Mouse (Mus musculus) monocyte, adult 2 months (primary cell): ENCODE data around the gene Srrm2.
A peak's percentile ranks its signal among the peaks of the same experiment; 100 is the strongest.

Experiments
- DNase-seq, 2 experiments: peaks; one replicate each; pipeline ENCODE4 v3.0.0; 2022; ENCODE audit warnings: low spot score in 2 of 2, low read depth in 1 of 2

The Srrm2 gene

GRCm38 (mm10) chr17:23853292-23853691, 63.0 kb downstream of the Srrm2 start:
- peak in 1 of 2 experiments; percentile 44 for DNase-seq

- DNase-seq = no peak
These were observed 64.0 kb downstream of the Srrm2 start for GRCm38 (mm10) chr17:23854229-23854765.

GRCm38 (mm10) chr17:23857193-23857592, 66.9 kb downstream of the Srrm2 start:
- DNase-seq = no peak

GRCm38 (mm10) chr17:23857913-23858312, 67.6 kb downstream of the Srrm2 start:
- DNase-seq = no peak

GRCm38 (mm10) chr17:23862926-23863325, 72.6 kb downstream of the Srrm2 start:
- no peak for DNase-seq

- no peak for DNase-seq
These were observed 77.4 kb downstream of the Srrm2 start, which contains the start of gene Prss21 for GRCm38 (mm10) chr17:23867756-23868155. TSS of gene Prss21 (plus strand) at chr17:23868056.

- DNase-seq = peak; percentile 22 to 56
These were observed 78.2 kb downstream of the Srrm2 start for GRCm38 (mm10) chr17:23868513-23868912.
